Mouse (Mus musculus) v-Abl transformed pro-B cells (cell line): ENCODE data around the gene Lrp5.

Experiments
- in situ Hi-C, 2 experiments: fragments of 400-800 bp; cut with MboI; formaldehyde crosslinking; loops; one replicate each; pipeline ENCODE4 v1.15.1; 2025; ENCODE audit not compliant: unreplicated experiment in 2 of 2

Gene Lrp5

GRCm38 (mm10) chr19:3575632-3576384 lies 110.6 kb downstream of the Lrp5 start, which contains the start of gene Ppp6r3:
Gene Ppp6r3 (minus strand): TSS chr19:3575749.
- in situ Hi-C loops, result no loop called here

- in situ Hi-C loops, result no loop called here
Observed at GRCm38 (mm10) chr19:3575276-3575631, 111.1 kb downstream of the Lrp5 start.

- in situ Hi-C loops, result loop anchor here in 1 of 2 experiments (5.0 kb wide), 1 partner anchor 182 kb away; no protein-coding TSS in a partner anchor
Observed at GRCm38 (mm10) chr19:3574593-3575094, 111.7 kb downstream of the Lrp5 start.

GRCm38 (mm10) chr19:3564309-3564708 lies 122.1 kb downstream of the Lrp5 start:
- in situ Hi-C loops, result no loop called here

GRCm38 (mm10) chr19:3562752-3563151 lies 123.6 kb downstream of the Lrp5 start:
- in situ Hi-C loops, result no loop called here

GRCm38 (mm10) chr19:3562298-3562697 lies 124.1 kb downstream of the Lrp5 start:
- in situ Hi-C loops, result no loop called here

- in situ Hi-C loops, result no loop called here
Observed at GRCm38 (mm10) chr19:3556169-3556827, 130.1 kb downstream of the Lrp5 start.

- in situ Hi-C loops, result no loop called here
Observed at GRCm38 (mm10) chr19:3554785-3555184, 131.6 kb downstream of the Lrp5 start.

GRCm38 (mm10) chr19:3551573-3552159 lies 134.7 kb downstream of the Lrp5 start:
- in situ Hi-C loops, result no loop called here

- in situ Hi-C loops, result no loop called here
Observed at GRCm38 (mm10) chr19:3550101-3550500, 136.3 kb downstream of the Lrp5 start.

GRCm38 (mm10) chr19:3549263-3549662 lies 137.1 kb downstream of the Lrp5 start:
- in situ Hi-C loops, result no loop called here

- in situ Hi-C loops, result no loop called here
Observed at GRCm38 (mm10) chr19:3548311-3548710, 138.1 kb downstream of the Lrp5 start.

GRCm38 (mm10) chr19:3544995-3545394 lies 141.4 kb downstream of the Lrp5 start:
- in situ Hi-C loops, result no loop called here

GRCm38 (mm10) chr19:3542591-3542990 lies 143.8 kb downstream of the Lrp5 start:
- in situ Hi-C loops, result no loop called here

- in situ Hi-C loops, result no loop called here
Observed at GRCm38 (mm10) chr19:3540997-3541396, 145.4 kb downstream of the Lrp5 start.

- in situ Hi-C loops, result no loop called here
Observed at GRCm38 (mm10) chr19:3540254-3540653, 146.1 kb downstream of the Lrp5 start.

GRCm38 (mm10) chr19:3539456-3539855 lies 146.9 kb downstream of the Lrp5 start:
- in situ Hi-C loops, result no loop called here

- in situ Hi-C loops, result no loop called here
Observed at GRCm38 (mm10) chr19:3537658-3538057, 148.7 kb downstream of the Lrp5 start.

- in situ Hi-C loops, result no loop called here
Observed at GRCm38 (mm10) chr19:3534945-3535344, 151.4 kb downstream of the Lrp5 start.
